ENCODE assay signal across 1 mouse cellular context in the genomic region with DNA sequence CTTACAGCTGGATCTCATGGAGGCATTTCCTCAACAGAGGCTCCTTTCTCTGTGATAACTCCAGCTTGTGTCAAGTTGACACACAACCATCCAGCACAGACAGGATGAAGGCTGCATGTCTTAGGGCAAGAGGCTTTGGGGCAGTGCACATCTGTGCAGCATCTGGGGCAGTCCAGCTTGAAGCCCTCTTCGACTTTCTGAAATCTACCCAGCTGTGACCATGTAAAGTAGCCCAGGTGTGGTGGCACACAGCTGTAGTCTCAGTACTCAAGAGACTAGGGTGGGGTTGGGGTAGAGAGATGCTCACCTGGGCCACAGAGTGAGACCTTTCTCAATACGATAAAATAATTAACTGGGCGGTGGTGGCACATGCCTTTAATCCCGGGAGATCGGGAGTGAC.
TF ChIP-seq lines count a peak whose summit lies in the region.

No protein-coding gene starts in this region.

TF ChIP-seq in CH12.LX, 34 proteins besides CTCF, POLR2A, EP300 and RAD21:
- TF ChIP-seq GABPA (IDR thresholded peaks at IDR 0.05; ENCODE audit: insufficient replicate concordance, low read depth, low read length) (no peak), BHLHE40 (IDR thresholded peaks at IDR 0.05; ENCODE audit: low read depth, low read length) (0 out of 2 replicates have a peak, but pooled peaks have one; percentile 6), TCF12 (IDR thresholded peaks at IDR 0.05; ENCODE audit: low read depth, low read length) (peak; percentile 68)
